Mouse (Mus musculus): ENCODE measurements around the gene Adipor2. TPM values are rescaled to one million over a fixed set of nuclear protein-coding genes. Genes with fewer than 3 reads are reported as not detected.
A peak's percentile ranks its signal among the peaks of the same experiment; 100 is the strongest.

The Adipor2 gene
- total RNA-seq, 2 experiments from 2014 or later: 55.7 to 56.2 TPM

DNA sequence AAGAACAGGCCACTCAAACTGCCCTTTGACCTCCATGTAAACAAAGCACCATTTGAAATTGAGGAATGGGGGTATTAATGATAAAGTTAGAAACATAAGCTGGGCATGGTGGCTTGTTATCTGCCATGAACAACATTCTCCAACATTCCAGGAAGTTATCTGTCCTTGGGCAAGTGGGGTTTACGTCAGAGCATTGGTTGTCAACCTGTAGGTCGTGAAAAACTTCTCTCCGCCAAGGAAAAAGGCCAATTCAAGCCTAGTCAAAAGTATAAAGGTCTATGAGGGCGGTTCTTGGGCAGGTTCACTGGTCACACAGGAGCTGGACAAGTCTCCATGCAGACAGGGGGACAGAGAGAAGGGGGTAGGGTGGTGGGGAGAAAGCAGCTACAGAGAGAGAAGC lies 3.5 kb upstream of the Adipor2 start:
- no peak for DNase-seq

DNA sequence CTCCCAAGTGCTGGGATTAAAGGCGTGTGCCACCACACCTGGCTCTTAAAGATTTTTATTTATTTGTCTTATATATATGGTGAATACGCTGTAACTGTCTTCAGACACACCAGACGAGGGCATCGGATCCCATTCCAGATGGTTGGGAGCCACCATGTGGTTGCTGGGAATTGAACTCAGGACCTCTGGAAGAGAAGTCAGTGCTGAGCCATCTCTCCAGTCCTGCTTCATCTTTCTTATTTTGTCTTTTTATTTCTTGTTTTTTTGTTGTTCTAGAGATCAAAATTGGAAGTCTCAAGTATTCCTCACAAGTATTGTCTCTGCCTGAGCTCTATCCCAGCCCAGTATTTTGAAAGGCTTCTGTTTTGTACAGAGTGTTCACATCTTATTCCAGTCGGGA lies 2.9 kb upstream of the Adipor2 start:
- DNase-seq: no peak

DNA sequence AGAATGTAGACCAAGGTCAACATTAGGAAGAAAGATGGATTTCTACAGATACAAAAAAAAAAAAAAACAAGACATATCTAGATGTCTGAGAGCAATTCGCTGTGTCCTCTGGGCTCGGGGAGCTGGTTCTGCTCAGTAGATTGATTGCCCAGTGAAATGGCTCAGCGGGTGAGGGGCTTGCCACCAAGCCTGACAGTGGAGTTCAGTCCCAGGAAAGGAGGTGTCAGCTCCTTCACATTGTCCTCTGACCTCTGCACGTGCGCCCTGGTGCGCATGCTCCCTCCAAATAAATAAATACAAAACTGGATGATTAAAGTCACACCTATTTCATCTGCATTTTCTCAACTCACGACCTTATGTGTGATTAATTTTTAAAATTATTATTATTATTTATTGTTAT lies 1.9 kb upstream of the Adipor2 start:
- DNase-seq: no peak

DNA sequence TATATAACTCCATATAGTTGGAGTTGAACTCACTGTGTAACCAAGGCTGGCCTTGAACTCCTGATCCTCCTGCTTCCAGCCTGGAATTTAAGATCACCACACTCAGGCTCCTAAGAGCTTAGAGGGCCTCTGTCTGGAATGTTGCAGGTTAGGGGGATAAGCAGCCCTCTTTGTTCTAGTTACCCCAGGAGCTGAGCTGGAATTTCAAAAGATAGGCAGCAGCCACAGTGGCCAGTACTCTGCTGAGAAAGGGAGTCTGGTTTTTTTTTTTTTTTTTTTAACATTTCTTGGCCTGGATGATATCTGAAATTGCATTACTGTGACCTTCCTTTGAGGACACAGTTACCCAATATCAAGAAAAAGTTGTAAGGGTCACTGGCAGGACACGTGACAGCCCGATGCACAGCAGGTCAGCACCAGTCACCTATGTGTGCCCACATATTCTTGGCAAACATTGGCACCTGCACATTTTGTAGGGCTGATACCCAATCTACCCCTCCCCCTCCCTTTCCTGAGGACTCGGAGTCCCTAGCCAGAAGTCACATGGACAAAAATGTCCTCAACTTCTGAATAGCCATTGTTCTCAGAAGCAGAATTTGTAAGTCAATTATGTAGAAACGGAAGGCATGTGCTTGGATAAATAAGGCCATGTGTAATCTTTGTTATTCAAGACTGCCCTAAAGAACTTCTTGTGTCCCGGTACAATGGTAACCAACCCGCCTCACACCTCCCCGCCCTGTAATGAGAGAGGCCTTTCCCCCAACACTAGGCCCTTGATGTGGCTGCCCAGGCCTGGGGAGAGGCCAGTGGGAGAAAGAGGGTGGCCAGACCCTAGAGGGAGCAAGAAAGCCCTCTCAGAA lies 1.1 kb upstream of the Adipor2 start:
- no peak for DNase-seq

DNA sequence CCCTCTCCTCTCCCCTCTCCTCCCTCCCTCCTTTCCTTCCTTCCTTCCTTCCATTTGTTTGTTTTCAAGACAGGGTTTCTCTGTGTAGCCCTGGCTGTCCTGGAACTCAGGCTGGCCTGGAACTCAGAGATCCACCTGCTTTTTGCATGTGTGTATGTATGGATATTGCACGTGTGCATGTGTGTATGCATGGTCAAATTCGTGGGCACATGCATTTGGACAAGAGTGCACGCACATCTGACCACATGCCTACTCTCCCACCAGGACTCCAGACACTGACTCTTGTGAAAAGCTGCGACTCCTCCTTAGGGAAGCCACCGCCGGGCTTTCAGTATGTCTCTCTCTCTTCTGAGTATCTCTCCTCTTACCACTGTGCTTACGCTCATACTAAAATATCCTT lies 317 bp upstream of the Adipor2 start:
- no peak for DNase-seq

DNA sequence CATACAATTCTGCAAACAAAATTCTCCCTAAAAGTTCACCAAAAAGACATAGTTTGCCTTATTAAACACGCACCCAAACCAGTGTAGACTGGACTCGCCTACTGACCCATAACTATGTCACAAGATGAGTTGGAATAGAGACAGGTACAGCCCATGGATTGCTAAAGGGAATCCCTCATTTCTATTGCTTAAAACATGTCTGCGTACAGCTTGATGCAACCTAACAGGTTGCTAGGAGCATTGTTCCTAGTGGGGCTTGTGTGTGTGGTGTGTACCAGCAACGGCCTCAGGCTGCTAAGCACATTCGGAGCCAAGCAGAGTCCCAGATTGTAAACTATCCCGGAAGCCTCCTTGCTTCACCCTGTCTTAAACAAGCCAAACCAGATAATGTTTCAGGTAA lies 861 bp downstream of the Adipor2 start:
- no peak for DNase-seq

DNA sequence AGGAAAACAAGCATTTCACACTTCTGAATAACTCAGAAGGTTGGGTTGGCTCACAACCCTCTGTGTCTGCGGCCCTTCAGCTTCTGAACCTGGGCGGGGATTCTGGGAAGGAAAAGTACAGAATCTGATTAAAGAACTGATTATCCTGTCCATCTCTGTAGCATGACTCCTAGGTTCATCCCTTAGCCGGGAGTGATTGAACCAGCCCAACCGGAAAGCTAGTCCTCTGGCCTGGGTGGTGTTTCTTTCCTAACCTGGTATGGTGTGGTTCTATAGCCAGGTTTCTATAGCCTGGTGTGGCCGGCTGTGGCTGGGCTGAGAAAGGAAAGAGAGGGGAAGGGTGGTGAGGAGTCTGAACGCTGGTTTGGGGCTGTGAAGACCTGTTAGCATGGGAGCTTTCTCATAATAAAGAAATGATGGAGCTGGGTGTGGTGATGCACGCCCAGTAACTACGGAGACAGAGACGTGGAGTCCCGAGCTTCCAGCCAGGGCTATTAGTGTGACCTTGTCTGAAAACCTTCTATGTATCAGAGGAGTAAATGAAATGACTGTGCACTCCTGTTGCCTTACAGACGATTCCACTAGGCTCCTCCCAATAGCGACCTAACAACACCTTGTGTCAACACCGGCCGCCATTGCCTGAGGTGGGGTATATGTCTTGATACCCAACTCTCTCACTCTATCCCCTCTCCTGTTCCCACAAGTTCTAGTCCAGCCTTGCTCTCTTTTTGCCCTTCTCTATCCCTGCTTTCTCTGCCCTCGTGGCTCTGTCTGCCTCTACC lies 3.1 kb downstream of the Adipor2 start:
- no peak for DNase-seq

DNA sequence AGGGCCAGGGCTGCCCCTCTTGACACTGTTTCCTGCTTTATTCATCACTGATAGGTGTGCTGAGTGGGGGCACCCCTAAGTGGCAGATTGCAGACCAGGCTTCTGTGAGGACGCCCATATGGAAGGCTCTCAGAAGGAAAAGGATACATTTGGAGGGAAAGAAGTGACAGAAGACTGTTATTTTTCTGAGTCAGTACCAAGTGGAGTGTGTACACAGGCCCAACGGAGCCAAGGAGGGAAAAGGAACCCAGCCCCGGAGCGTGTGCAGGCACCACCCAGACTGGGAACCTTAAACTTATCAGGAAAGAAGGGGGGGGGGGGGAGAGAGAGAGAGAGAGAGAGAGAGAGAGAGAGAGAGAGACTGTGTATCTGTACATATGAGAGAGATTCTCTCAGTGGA lies 4.9 kb downstream of the Adipor2 start:
- no peak for DNase-seq

DNA sequence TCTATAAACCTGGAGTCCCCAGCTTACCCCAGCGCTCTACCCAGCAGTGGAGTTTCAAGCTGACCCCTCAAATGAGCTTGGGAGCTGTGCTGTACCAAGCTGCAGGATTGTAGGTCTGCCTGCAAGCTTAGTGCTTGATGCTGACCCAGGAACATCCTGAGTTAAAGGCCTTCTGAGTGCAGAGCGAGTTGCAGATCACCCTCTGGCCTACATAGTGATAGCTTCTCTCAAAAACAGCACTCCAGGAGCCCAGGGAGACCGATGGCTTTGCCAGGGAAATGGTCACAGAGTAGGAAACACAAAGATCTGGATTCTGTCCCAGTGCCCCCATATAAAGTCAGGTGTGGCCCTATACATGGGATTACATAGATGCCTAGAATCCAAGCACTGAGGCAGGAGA lies 6.0 kb downstream of the Adipor2 start:
- no peak for DNase-seq

DNA sequence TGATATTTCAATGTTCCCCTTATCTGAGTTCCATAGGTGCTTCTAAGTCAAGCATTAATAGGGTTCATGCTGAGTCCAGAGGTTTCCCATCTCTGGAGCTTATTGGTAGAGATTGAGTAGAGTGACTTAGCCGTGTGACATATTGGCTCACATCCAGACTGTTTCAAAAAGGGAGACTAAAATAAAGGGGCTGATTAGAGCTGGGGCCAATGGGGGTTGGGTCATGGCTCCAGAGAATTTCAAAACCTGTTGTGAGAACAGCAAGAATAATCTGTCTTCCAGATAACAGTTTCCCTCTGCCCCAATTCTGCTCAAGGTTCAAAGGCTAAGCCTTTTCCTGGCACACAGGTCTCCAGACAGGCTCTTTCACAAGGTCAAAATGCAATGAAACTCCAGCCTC lies 7.7 kb downstream of the Adipor2 start:
- no peak for DNase-seq

DNA sequence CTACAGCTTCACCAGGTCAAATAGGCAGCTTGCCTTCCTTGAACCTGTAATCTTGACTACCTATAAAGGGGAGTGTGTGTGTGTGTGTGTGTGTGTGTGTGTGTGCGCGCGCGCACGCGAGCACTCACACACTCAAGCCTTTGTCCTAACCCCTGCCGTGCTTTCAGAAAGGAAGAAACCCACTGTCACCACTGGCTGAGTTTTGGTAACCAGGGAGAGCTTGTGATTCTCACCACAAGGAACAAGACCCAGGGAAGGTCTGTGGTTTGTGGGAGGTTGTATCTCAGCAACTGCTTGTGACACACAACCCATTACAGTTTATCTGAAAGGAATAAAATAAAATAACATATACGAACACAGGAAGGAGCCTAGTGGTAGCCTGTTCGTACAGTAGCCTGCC lies 8.9 kb downstream of the Adipor2 start:
- DNase-seq: no peak

DNA sequence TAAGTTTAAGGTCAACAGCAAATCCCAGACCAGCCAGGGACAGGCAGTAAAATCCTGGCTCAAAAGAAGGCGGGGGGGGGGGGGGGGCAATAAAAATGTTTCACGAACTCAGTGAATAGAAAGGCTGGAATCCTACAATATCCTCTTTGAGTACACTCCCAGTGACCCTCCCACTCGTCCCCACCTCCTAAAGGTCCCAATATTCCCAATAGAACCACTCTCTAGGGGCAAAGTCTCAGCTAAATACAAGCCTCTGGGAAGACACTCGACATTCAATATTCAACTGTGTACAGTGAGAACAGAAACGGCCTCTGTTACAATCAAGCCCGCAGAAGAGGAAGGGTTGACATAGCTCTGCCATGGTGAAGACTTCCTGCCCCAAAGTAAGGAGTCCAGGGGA lies 9.7 kb downstream of the Adipor2 start:
- no peak for DNase-seq

DNA sequence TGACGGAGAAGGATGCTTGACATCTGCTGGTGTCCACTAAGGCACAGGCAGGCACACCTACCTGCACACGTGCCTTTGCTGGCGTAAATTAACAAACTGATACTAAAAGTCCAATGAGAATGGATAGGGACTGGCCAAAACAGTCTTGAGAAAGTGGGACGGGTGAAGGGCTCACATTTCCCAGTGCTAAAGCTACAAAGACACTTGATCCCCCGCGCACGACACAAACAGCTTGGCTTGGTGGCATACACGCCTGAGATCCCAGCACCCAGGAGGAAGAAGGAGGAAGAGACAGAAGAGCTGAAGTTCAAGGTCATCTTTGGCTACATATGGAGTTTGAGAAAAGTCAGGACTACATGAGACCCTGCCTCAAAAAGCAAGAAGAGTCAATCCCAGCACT lies 11.0 kb downstream of the Adipor2 start:
- DNase-seq: no peak

DNA sequence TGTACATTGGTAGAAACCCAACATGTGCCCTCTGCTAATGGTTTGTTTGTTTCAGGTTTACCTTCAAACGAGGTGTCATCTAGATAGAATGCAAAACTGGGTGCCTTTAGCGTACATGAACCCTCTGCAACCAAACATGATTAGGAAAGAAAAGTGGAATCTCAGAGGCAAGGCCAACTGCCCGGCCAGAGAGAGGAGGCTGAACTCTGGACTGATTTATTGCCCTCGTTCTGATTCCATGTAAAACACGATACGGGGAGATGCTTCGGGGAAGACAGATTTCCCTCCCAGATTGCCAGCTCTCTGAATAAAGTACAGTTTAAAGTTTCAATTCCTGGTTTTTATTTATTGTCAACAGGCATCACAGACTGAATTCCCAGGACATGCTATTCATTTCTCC lies 12.2 kb downstream of the Adipor2 start:
- no peak for DNase-seq

DNA sequence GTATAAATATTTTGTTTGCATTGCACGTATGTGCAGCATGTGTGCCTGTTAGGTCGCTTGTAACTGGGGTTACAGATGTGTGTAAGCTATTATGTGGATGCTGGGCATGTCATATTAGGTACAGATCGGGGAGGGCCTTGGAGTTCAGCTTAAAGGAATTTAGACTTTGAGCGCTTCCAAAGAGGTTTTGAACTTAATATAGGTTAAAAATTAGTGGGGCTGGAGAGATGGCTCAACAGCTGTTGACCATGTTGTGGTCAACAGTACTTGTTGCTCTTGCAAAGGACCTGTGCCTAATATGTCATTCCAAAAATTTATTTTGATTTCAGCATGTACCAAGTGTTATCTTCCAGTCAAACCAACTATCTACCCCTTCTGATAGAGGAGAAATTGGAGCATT lies 12.7 kb downstream of the Adipor2 start:
- DNase-seq: no peak

DNA sequence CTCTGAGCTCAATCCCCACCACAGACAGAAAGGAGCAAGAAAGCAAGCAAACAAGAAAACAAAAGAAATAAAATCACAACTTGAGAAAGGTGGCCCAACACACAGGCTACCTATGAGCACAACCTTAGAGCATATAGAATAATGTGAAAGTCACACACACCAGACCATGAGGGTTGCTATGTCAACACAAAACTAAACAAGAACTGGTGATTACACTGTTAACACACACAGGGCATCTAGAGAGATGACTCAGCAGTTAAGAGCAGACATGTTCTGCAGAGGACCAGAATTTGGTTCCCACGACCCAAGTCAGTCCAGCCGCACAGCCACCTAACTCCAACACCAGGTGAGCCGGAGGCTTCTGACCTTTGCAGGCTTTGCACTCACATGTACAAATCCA lies 14.5 kb downstream of the Adipor2 start:
- DNase-seq: no peak

DNA sequence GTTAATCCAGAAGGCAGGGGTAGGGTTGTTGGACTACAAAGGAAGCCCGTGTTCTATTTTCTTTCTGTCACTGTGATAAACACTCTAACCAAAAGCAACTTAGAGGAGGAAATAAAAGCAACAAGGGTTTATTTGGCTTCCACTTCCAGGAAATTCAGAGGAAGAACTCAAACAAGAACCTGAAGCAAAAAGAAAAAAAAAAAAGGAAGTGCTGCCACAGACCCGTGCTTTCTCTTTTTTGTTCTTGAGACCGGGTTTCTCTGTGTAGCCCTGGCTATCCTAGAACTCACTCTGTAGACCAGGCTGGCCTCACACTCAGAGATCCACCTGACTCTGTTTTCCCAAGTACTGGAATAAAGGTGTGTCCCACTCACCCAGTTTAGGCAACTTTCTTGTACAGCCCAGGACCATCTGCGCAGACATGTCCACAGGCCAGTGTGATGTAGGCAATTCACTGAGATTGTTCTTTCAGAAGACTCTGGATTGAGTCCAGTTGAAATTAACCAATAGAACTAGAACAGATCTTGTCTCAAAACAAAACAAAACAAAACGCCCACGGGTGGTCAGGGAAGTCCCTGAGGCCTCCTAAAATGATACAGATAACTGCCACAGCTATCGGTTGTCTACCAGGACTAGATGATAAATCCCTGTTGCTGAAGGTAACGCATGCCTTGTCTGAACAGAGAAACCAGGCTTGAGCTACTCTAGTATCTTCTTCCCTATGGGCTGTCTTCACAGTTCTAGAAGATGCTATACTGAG lies 15.8 kb downstream of the Adipor2 start:
- DNase-seq: no peak

DNA sequence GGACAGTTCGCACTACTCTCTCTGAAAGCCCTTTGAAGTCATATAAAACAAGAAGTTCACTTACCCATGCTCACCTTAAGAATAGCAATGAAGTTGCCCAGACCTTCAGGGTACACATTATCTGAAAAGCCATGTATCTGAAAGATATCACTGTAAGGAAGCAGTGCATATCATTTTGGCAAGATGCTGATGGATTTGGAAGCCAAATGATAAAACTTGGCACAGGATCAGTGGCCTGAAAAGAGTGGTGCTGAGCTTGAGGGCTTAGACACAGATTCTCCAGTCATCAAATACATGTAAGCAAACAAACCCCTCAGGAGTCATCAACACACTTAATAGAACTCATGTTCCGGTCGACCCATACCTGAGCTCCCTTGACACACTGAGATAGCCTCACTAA lies 16.9 kb downstream of the Adipor2 start:
- DNase-seq: no peak

DNA sequence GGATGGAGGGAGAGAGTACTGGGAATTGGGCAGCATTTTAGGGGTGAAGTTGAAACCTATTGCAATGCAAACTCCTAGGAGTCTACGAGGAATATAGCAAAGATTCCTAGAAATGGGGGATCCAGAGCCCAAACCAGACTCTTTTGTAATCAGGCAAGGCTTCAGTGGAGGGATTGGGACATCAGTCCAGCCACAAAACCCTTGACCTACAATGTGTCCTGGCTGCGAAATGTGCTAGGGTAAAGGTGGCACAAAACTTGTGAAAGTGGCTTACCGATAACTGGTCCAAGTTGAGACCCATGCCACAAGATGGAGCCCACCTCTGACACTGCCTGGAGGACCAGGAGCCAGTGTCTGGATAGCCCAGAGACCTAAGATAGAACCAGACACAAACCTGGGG lies 18.1 kb downstream of the Adipor2 start:
- DNase-seq: no peak

DNA sequence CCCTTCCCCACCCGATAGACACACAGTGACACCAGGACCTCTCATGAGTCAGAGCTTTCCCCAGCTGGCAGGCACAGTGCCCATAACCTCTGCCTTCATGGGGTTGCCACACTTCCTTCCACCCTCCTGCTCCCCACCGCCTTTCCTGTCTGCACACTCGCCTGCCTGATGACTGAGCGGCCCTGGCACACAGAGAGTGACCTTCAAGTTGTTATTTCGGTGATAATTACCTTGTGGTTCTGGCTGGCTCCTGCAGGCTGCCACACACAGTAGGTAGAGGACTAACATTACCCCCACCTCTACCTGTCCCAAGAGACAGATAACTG lies 21.2 kb downstream of the Adipor2 start:
- DNase-seq: peak; percentile 29

DNA sequence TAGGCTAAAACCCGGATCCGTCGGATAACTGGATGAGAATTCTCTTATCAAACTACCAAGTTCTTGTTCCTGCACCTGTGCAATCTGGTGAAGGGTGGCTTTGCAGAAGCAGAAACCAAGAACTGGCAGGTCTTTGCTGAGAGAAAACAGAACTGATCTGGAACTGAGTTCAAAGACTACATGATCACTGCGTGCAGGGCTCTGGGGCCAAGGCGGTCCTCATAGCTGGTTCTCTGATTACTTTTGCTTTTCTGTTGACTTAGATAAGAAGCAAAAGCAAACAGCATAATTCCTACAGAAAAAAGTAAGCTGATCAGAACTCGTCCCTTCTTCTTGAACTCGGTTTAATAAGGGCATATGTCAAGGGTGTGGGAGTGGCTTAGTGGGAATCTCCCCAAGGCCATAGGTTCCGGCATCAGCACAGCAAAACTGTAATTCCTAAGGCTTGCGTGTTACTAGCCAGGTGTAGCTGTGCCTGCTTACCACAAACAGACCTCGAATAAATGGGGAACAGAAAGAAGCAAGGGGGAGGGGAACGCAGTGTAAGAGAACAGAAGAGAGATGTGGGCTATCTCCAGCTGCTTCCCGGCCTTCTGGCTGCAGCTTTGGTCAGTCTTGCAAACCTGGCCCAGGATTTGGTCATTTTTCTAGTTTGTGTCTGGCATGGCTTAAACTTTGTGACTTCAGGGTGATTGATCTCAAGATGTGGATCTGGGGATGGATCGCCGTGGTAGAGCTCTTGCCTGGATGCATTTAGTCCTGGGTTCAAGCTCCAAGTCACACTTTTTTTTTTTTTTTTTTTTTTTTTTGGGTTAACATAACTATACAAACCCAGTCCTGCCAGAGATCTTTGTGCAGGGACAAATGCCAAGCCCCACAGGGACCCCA lies 21.8 kb downstream of the Adipor2 start:
- no peak for DNase-seq

DNA sequence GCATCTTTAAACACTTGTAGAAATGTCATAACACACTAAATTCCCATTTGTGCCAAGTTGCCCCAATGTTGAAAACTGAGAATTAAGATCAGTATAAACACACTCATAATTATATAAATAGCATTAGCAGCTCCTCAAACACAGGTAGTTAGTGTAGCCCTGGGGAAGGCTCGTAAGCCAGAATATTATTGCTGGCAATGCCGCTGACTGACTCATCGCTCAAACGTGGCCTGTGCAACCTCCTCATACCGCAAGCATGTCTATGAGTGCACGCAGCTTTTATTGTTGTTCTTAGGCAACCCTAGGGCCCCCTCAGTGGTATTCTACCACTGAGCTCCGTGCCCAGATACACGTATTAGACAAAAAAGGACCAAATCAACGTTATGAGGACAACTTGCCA lies 24.7 kb downstream of the Adipor2 start:
- no peak for DNase-seq

All from gastrocnemius, postnatal 10 days (tissue).